Mouse (Mus musculus): ENCODE measurements around the gene Znrd1. TPM values are rescaled to one million over a fixed set of nuclear protein-coding genes. Genes with fewer than 3 reads are reported as not detected.

The Znrd1 gene
- polyA plus RNA-seq, 1 experiment from 2014 or later = 72.3 TPM

GRCm38 (mm10) chr17:36938056-36938455 lies 20.3 kb downstream of the Znrd1 start:
- no peak for ATAC-seq (ENCODE audit: low FRiP score, low read depth)
- H3K4me2 ChIP-seq (replicated peaks) = no peak overlapping the region
- peaks cover 6% of the 10 kb centered on the region for H3K4me1 ChIP-seq
- H3K36me3 ChIP-seq = no peaks in the 10 kb centered on the region
- H3K27ac ChIP-seq = no peak overlapping the region
- 91% methylated on average over 2 of the region's 2 CpGs for WGBS
- no peak overlapping the region for H3K9ac ChIP-seq
- no peaks in the 10 kb centered on the region for H3K9me3 ChIP-seq
- H3K4me3 ChIP-seq = no peak overlapping the region
- H3K27me3 ChIP-seq (replicated peaks) = peaks cover 17% of the 10 kb centered on the region

DNA sequence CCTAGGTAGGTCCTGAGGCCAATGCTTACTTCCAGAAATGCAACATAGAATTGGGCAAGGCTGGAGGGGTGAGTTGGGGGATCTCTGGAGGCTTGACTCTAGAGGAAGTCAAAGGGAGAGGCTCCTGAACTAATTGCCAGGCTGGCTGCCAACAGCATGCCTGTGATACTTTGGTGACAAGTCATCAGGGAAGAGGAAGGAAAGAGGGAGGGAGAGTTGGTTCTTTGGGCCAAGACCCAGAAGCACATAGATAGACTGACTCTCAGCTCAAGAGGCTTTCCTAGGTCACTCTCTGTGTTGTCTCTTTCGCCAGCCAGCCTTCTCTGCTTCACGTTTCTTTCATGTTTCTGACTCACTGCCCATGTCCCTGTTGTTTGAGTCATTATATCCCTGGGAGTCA lies 26.6 kb downstream of the Znrd1 start:
- no peaks in the 10 kb centered on the region for H3K4me1 ChIP-seq
- no peak overlapping the region for H3K4me2 ChIP-seq (replicated peaks)
- no peak overlapping the region for H3K27ac ChIP-seq
- no peaks in the 10 kb centered on the region for H3K9me3 ChIP-seq
- H3K27me3 ChIP-seq (replicated peaks) = no peaks in the 10 kb centered on the region
- WGBS = 75% methylated on average over 2 of the region's 2 CpGs
- ATAC-seq (ENCODE audit: low FRiP score, low read depth) = no peak
- H3K36me3 ChIP-seq = no peaks in the 10 kb centered on the region
- no peak overlapping the region for H3K4me3 ChIP-seq
- H3K9ac ChIP-seq = no peak overlapping the region

- Histone ChIP-seq H3K4me2 (replicated peaks) (no peak overlapping the region), H3K4me3 (no peak overlapping the region), H3K9me3 (no peaks in the 10 kb centered on the region), H3K36me3 (no peaks in the 10 kb centered on the region), H3K27me3 (replicated peaks) (no peaks in the 10 kb centered on the region), H3K27ac (no peak overlapping the region), H3K4me1 (no peaks in the 10 kb centered on the region), H3K9ac (no peak overlapping the region)
- 82% methylated on average over 4 of the region's 4 CpGs for WGBS
- no peak for ATAC-seq (ENCODE audit: low FRiP score, low read depth)
These were observed 27.2 kb downstream of the Znrd1 start for GRCm38 (mm10) chr17:36931130-36931529.

DNA sequence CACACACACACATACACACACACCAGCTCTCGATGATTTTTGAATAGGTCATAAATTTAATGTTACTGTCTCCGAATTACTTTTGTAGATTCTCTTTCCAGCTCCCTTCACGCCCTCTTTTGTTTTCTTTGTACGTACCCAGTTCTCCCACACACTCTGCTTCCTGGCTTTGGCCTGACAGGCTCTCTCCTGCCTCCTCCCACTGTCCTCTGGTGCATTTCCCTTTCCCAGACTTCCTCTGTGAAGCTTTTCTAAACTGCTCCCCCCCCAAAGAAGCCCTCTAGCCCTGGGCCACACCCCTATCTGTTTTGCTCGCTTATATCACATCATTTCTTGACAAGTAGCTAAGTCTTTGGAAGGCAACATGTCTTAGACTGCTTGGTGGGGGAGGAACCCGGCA lies 28.1 kb downstream of the Znrd1 start:
- H3K27me3 ChIP-seq (replicated peaks) = no peaks in the 10 kb centered on the region
- H3K4me3 ChIP-seq = no peak overlapping the region
- 62% methylated on average over 6 of the region's 6 CpGs for WGBS
- H3K9me3 ChIP-seq = no peaks in the 10 kb centered on the region
- H3K36me3 ChIP-seq = no peaks in the 10 kb centered on the region
- no peaks in the 10 kb centered on the region for H3K4me1 ChIP-seq
- H3K4me2 ChIP-seq (replicated peaks) = no peak overlapping the region
- no peak for ATAC-seq (ENCODE audit: low FRiP score, low read depth)
- H3K9ac ChIP-seq = no peak overlapping the region
- no peak overlapping the region for H3K27ac ChIP-seq

- no peaks in the 10 kb centered on the region for H3K4me1 ChIP-seq
- no peak overlapping the region for H3K27ac ChIP-seq
- H3K9me3 ChIP-seq = no peaks in the 10 kb centered on the region
- H3K4me2 ChIP-seq (replicated peaks) = no peak overlapping the region
- H3K36me3 ChIP-seq = no peaks in the 10 kb centered on the region
- 82% methylated on average over 12 of the region's 12 CpGs for WGBS
- H3K4me3 ChIP-seq = no peak overlapping the region
- no peak for ATAC-seq (ENCODE audit: low FRiP score, low read depth)
- no peak overlapping the region for H3K9ac ChIP-seq
- no peaks in the 10 kb centered on the region for H3K27me3 ChIP-seq (replicated peaks)
These were observed 29.0 kb downstream of the Znrd1 start for GRCm38 (mm10) chr17:36929236-36929932.

DNA sequence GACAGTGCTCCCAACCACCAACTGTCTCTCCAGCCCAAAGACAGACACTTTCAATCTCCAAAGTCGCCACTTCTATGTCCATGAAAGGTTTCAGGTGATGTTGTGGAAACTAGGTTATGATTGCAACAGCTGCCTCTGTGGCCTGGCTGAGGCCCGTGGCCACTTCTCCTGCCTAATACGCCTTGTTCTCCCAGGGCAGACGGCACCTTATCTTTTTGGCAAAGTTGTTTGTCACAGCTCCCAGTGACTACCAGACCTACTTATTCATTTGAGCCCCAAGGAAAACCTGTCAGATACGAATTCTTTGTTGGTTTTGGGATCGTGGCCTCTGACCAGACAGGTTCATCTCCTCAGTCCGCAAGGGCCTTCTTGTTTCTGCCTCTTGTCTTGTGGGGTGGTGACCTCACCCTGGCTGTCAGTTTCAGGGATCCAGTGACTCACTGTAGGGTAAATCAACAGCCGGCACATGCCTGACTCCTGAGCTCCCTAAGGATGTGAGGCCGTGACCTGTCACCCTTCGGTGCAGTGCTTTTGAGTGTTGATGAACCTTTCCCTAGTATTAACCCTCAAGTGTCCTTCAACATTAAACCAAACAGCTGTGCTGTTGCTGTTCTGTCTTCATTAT lies 30.8 kb downstream of the Znrd1 start:
- Histone ChIP-seq H3K4me1 (no peaks in the 10 kb centered on the region), H3K27me3 (replicated peaks) (no peaks in the 10 kb centered on the region), H3K4me3 (no peak overlapping the region), H3K9me3 (no peaks in the 10 kb centered on the region), H3K27ac (no peak overlapping the region), H3K4me2 (replicated peaks) (no peak overlapping the region), H3K36me3 (no peaks in the 10 kb centered on the region), H3K9ac (no peak overlapping the region)
- ATAC-seq (ENCODE audit: low FRiP score, low read depth) = no peak
- 72% methylated on average over 10 of the region's 10 CpGs for WGBS

DNA sequence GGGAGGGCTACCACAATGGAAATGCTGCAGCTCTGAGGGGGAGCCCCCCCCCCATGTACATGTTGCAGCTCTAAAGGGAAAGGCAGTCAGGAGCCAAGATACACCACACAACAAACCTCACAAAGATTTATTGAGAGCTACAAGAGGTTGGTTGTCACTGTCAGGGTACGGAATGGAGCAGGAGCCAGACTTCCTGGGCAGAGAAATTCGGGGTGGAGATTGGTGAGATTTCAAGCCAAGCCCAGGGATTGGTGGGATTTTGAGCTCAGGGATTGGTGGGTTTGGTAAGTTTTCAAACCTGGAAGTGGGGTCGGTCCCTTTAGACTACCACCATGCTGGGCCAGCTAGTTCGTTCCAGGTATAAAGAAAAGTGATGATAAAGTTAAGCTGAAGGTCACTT lies 34.9 kb downstream of the Znrd1 start:
- ATAC-seq (ENCODE audit: low FRiP score, low read depth) = no peak
- Histone ChIP-seq H3K9me3 (no peaks in the 10 kb centered on the region), H3K27ac (no peak overlapping the region), H3K27me3 (replicated peaks) (no peaks in the 10 kb centered on the region), H3K4me2 (replicated peaks) (no peak overlapping the region), H3K9ac (no peak overlapping the region), H3K36me3 (no peaks in the 10 kb centered on the region), H3K4me3 (no peak overlapping the region), H3K4me1 (no peaks in the 10 kb centered on the region)
- WGBS = 67% methylated on average over 4 of the region's 4 CpGs

GRCm38 (mm10) chr17:36922715-36923114 lies 35.6 kb downstream of the Znrd1 start:
- no peak overlapping the region for H3K27ac ChIP-seq
- H3K4me3 ChIP-seq = no peak overlapping the region
- H3K27me3 ChIP-seq (replicated peaks) = no peaks in the 10 kb centered on the region
- ATAC-seq (ENCODE audit: low FRiP score, low read depth) = no peak
- no peak overlapping the region for H3K4me2 ChIP-seq (replicated peaks)
- no peaks in the 10 kb centered on the region for H3K36me3 ChIP-seq
- no peak overlapping the region for H3K9ac ChIP-seq
- 90% methylated on average over 4 of the region's 4 CpGs for WGBS
- H3K9me3 ChIP-seq = no peaks in the 10 kb centered on the region
- no peaks in the 10 kb centered on the region for H3K4me1 ChIP-seq

- no peak overlapping the region for H3K4me3 ChIP-seq
- ATAC-seq (ENCODE audit: low FRiP score, low read depth) = no peak
- H3K4me2 ChIP-seq (replicated peaks) = no peak overlapping the region
- H3K9me3 ChIP-seq = no peaks in the 10 kb centered on the region
- H3K9ac ChIP-seq = no peak overlapping the region
- 52% methylated on average over 15 of the region's 15 CpGs for WGBS
- no peaks in the 10 kb centered on the region for H3K27me3 ChIP-seq (replicated peaks)
- H3K4me1 ChIP-seq = no peaks in the 10 kb centered on the region
- no peak overlapping the region for H3K27ac ChIP-seq
- H3K36me3 ChIP-seq = no peaks in the 10 kb centered on the region
These were observed 38.1 kb downstream of the Znrd1 start for GRCm38 (mm10) chr17:36920239-36920638.

DNA sequence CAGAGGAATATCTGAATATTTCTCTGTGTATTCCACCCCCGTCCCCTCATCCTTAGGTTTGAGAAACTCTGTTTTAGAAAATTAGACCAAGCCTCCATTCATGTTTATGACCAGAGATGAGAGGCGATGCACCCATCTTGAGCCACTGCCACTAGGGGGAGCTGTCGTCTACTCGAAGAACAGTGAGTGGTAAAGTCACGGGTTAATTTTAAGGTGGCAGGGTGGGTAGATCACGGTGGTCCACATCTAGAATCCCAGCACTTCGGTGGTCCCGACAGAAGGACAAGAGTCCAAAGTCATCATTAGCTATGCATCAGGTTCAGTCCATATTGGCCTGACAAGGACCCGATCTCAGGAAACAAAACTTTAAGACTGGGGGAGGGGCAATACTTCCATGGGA lies 43.3 kb downstream of the Znrd1 start:
- ATAC-seq (ENCODE audit: low FRiP score, low read depth) = no peak
- Histone ChIP-seq H3K4me3 (no peak overlapping the region), H3K36me3 (no peaks in the 10 kb centered on the region), H3K4me1 (no peaks in the 10 kb centered on the region), H3K9me3 (no peaks in the 10 kb centered on the region), H3K4me2 (replicated peaks) (no peak overlapping the region), H3K9ac (no peak overlapping the region), H3K27ac (no peak overlapping the region), H3K27me3 (replicated peaks) (no peaks in the 10 kb centered on the region)
- 15% methylated on average over 9 of the region's 9 CpGs for WGBS

GRCm38 (mm10) chr17:36914108-36914507 lies 44.3 kb downstream of the Znrd1 start:
- no peaks in the 10 kb centered on the region for H3K36me3 ChIP-seq
- no peaks in the 10 kb centered on the region for H3K4me1 ChIP-seq
- H3K27ac ChIP-seq = no peak overlapping the region
- H3K4me3 ChIP-seq = no peak overlapping the region
- 13% methylated on average over 2 of the region's 2 CpGs for WGBS
- no peak overlapping the region for H3K4me2 ChIP-seq (replicated peaks)
- H3K9me3 ChIP-seq = no peaks in the 10 kb centered on the region
- H3K9ac ChIP-seq = no peak overlapping the region
- ATAC-seq (ENCODE audit: low FRiP score, low read depth) = no peak
- H3K27me3 ChIP-seq (replicated peaks) = no peaks in the 10 kb centered on the region

- no peak overlapping the region for H3K4me3 ChIP-seq
- ATAC-seq (ENCODE audit: low FRiP score, low read depth) = no peak
- no peaks in the 10 kb centered on the region for H3K4me1 ChIP-seq
- H3K9ac ChIP-seq = no peak overlapping the region
- H3K27me3 ChIP-seq (replicated peaks) = no peaks in the 10 kb centered on the region
- no peaks in the 10 kb centered on the region for H3K9me3 ChIP-seq
- WGBS = 86% methylated on average over 2 of the region's 2 CpGs
- no peaks in the 10 kb centered on the region for H3K36me3 ChIP-seq
- H3K27ac ChIP-seq = no peak overlapping the region
- H3K4me2 ChIP-seq (replicated peaks) = no peak overlapping the region
These were observed 46.3 kb downstream of the Znrd1 start for GRCm38 (mm10) chr17:36912031-36912430.

DNA sequence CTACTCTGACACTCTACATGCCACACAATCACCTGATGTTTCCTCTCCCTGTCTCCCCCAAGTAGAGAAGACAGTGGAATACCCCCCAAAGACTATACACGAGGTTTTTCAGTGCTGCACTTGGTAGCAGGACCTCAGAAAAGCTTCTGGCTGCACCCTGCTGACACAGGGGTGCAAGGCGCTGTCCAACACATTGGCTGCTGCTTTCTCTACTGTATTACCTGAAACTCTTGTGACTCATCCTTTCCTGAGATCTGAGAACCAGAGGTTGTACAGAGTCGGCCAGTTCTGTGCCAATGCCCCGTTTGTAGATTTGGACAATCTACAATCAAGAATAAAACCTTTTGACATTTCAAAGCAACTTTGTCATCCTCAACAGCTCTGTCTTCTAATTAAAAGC lies 48.6 kb downstream of the Znrd1 start:
- Histone ChIP-seq H3K27ac (no peak overlapping the region), H3K9me3 (no peaks in the 10 kb centered on the region), H3K4me1 (no peaks in the 10 kb centered on the region), H3K9ac (no peak overlapping the region), H3K36me3 (no peaks in the 10 kb centered on the region), H3K4me2 (replicated peaks) (no peak overlapping the region), H3K27me3 (replicated peaks) (no peaks in the 10 kb centered on the region), H3K4me3 (no peak overlapping the region)
- ATAC-seq (ENCODE audit: low FRiP score, low read depth) = no peak
- WGBS = 67% methylated on average over 4 of the region's 4 CpGs

Measured in neural tube, embryonic 12.5 days (tissue).